Mouse (Mus musculus) bone marrow, adult 2 months (tissue): ENCODE measurements around the gene Dusp1.

ENCODE experiments used
- CTCF ChIP-seq: fragments of 200-500 bp; IDR thresholded peaks from 2 replicates; pipeline ENCODE4 v1.5.1; 2011; ENCODE audit warnings: low read length, control low read depth; ENCODE audit not compliant: control insufficient read depth, insufficient read depth
- POLR2A ChIP-seq: fragments of 200-500 bp; IDR thresholded peaks from 2 replicates; pipeline ENCODE4 v1.6.1; 2011; ENCODE audit warnings: low read depth, mild to moderate bottlenecking, control low read depth, low read length, borderline replicate concordance; ENCODE audit not compliant: control insufficient read depth

- no peak for TF ChIP-seq CTCF
- no peak for TF ChIP-seq POLR2A
Measured at GRCm38 (mm10) chr17:26506031-26506641, 55.8 kb downstream of the Dusp1 start.
